Mouse (Mus musculus) liver, embryonic 12.5 days (tissue): ENCODE results near the gene Slfn8. TPM values are rescaled to one million over a fixed set of nuclear protein-coding genes. Genes with fewer than 3 reads are reported as not detected.

Source experiments
- microRNA-seq: library from miRNA; unstranded; fragments of <30 nt; microRNA quantifications from one replicate; pipeline ENCODE4, GENCODE M21; 2017
- polyA plus RNA-seq: library from polyadenylated mRNA; unstranded; fragments of >200 nt; fragmentation: Nextera tagmentation; extraction: Ambion mirVana; gene quantifications from 2 replicates; pipeline ENCODE4 v1.2.1, GENCODE M21; 2016

Slfn8 gene
- polyA plus RNA-seq, 1 experiment from 2014 or later: 0.38 TPM

Small RNA genes within 50 kb of the gene (microRNA-seq; reads per million reads assigned to microRNA genes)
- gene Gm27598 (not detected), gene Mir7679 (not detected)

Other genes starting within 250 kb of the Slfn8 start
- gene Lig3, start 239.7 kb downstream of the Slfn8 start, polyA plus RNA-seq: 19.7 and 19.8 TPM in 2 replicates
- gene Rffl, start 149.6 kb downstream of the Slfn8 start, polyA plus RNA-seq: 28.1 and 28.8 TPM in 2 replicates
- 8.6 and 10.0 TPM in 2 replicates for gene Rad51d, start 130.2 kb downstream of the Slfn8 start, polyA plus RNA-seq
- 0.08 and 0.19 TPM in 2 replicates for gene Fndc8, start 128.7 kb downstream of the Slfn8 start, polyA plus RNA-seq
- 30.6 and 30.7 TPM in 2 replicates for gene Nle1, start 112.4 kb downstream of the Slfn8 start, polyA plus RNA-seq
- gene Unc45b, start 110.3 kb downstream of the Slfn8 start, polyA plus RNA-seq: 1.1 and 1.4 TPM in 2 replicates
- 0.83 and 0.92 TPM in 2 replicates for gene Slfn5, start 69.5 kb downstream of the Slfn8 start, polyA plus RNA-seq
- 7.6 and 8.3 TPM in 2 replicates for gene Slfn9, start 29.0 kb downstream of the Slfn8 start, polyA plus RNA-seq
- gene Slfn2, start 44.3 kb upstream of the Slfn8 start, polyA plus RNA-seq: 3.5 and 3.6 TPM in 2 replicates
- 0.08 and 0.13 TPM in 2 replicates for gene Slfn1, start 96.0 kb upstream of the Slfn8 start, polyA plus RNA-seq
- gene Slfn4, start 154.4 kb upstream of the Slfn8 start, polyA plus RNA-seq: not detected in 2 replicates
- 0.97 and 1.3 TPM in 2 replicates for gene Slfn3, start 170.5 kb upstream of the Slfn8 start, polyA plus RNA-seq